In the genomic region with DNA sequence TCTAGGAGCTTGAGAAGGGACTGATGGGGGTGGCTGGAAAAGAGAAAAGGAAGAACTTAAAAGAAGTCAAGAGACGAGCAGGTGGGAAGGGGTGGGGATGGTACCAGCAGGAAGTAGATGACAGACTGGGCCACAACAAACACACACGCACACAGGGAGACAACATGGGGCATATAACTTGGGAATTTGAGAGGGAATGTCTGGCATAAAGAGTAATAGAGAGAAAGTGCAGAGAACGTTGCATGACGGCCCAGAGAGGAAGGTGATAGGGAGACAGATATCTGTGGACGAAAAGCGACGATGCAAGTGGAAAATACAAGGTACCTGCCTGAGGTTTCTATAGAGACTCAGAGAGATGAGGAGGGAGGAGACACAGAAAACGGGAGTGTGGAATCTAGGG, we compare ENCODE assay signal across 8 mouse cellular contexts. TPM values are rescaled to one million over a fixed set of nuclear protein-coding genes. Genes with fewer than 3 reads are reported as not detected.
DNase-seq lines count a peak whose midpoint lies in the region; ATAC-seq and TF ChIP-seq lines count a peak whose summit lies in the region.

No protein-coding gene starts in this region.

- intact Hi-C loops in heart, postnatal 10 days (cut with DNase I): loop anchor here (2.0 to 10.0 kb wide), 2 partner anchors 63 to 309 kb away; partner anchors contain the start of genes Itpkc and Sertad3

- peak overlapping the region; percentile 98 for H3K27ac ChIP-seq in heart, embryonic 10.5 days
- H3K27ac ChIP-seq in CH12.LX (ENCODE audit: insufficient read depth, low read depth): peak overlapping the region; percentile 98
- peak overlapping the region; percentile 98 for H3K27ac ChIP-seq in forebrain, embryonic 16.5 days (ENCODE audit: low read length)
- H3K27ac ChIP-seq in liver, embryonic 15.5 days (replicated peaks): peak overlapping the region; percentile 94

- H3K9ac ChIP-seq in CH12.LX (ENCODE audit: insufficient read depth, low read depth): peak overlapping the region; percentile 90
- H3K9ac ChIP-seq in forebrain, embryonic 16.5 days (replicated peaks; ENCODE audit: low read depth, low read length): peak overlapping the region; percentile 91
- peak overlapping the region; percentile 91 for H3K9ac ChIP-seq in liver, embryonic 15.5 days

- H3K79me2 ChIP-seq in CH12.LX (replicated peaks; ENCODE audit: control insufficient read depth, extremely low read depth, insufficient read depth, poor library complexity, severe bottlenecking): peaks cover 47% of the 10 kb centered on the region

- 4% methylated on average over 8 of the region's 8 CpGs for WGBS in heart, embryonic 10.5 days
- WGBS in forebrain, embryonic 16.5 days: under 1% methylated on average over 8 of the region's 8 CpGs
- 3% methylated on average over 8 of the region's 8 CpGs for WGBS in liver, embryonic 15.5 days (ENCODE audit: insufficient replicate concordance)

- in situ Hi-C loops in CH12.LX (cut with MboI; ENCODE audit: low pct_ligation_motif_present, low pct_unique_long_range_greater_than_20kb, low sequenced_read_pairs): no loop called here

- no peaks in the 10 kb centered on the region for H3K9me3 ChIP-seq in heart, embryonic 10.5 days
- H3K9me3 ChIP-seq in CH12.LX (replicated peaks; ENCODE audit: low read length): no peaks in the 10 kb centered on the region
- no peaks in the 10 kb centered on the region for H3K9me3 ChIP-seq in forebrain, embryonic 16.5 days (ENCODE audit: control insufficient read depth, low read length)
- H3K9me3 ChIP-seq in liver, embryonic 15.5 days (replicated peaks): no peaks in the 10 kb centered on the region

- H3K4me3 ChIP-seq in heart, embryonic 10.5 days: peak overlapping the region; percentile 80
- H3K4me3 ChIP-seq in CH12.LX (replicated peaks in 1 of 3; ENCODE audit: low read depth in 2 of 3, low read length in 2 of 3, poor library complexity in 1 of 3): peak overlapping the region; percentile 86 to 98 (median 92)
- peak overlapping the region; percentile 63 for H3K4me3 ChIP-seq in forebrain, embryonic 16.5 days (replicated peaks; ENCODE audit: low read length)
- H3K4me3 ChIP-seq in liver, embryonic 15.5 days (replicated peaks): peak overlapping the region; percentile 84

- dilution Hi-C loops in CH12.LX (cut with MboI; ENCODE audit: extremely low pct_ligation_motif_present, extremely low pct_unique_long_range_greater_than_20kb, low sequenced_read_pairs): no loop called here

- no peak for TF ChIP-seq RAD21 in CH12.LX (IDR thresholded peaks at IDR 0.05; ENCODE audit: low read depth, low read length)

- peaks cover 46% of the 10 kb centered on the region for H3K36me3 ChIP-seq in heart, embryonic 10.5 days
- H3K36me3 ChIP-seq in CH12.LX (replicated peaks in 1 of 2; ENCODE audit: control insufficient read depth in 1 of 2, insufficient read depth in 1 of 2, low read length in 1 of 2): peaks cover 16 to 58% of the 10 kb centered on the region in 2 experiments
- H3K36me3 ChIP-seq in forebrain, embryonic 16.5 days (ENCODE audit: control insufficient read depth, insufficient read depth): peaks cover 5% of the 10 kb centered on the region
- H3K36me3 ChIP-seq in liver, embryonic 15.5 days (replicated peaks): peaks cover 26% of the 10 kb centered on the region

- TF ChIP-seq EP300 in CH12.LX (IDR thresholded peaks at IDR 0.05; ENCODE audit: low read length): no peak

- TF ChIP-seq CTCF in CH12.LX (conservative IDR thresholded peaks at IDR 0.05 in 1 of 2, IDR thresholded peaks at IDR 0.05 in 1 of 2; ENCODE audit: low read depth in 2 of 2, low read length in 2 of 2): no peak

- ATAC-seq in forebrain, embryonic 16.5 days: peak; percentile 1
- no peak for ATAC-seq in liver, embryonic 15.5 days (ENCODE audit: insufficient read depth)

- H3K4me1 ChIP-seq in heart, embryonic 10.5 days: peaks cover 53% of the 10 kb centered on the region
- H3K4me1 ChIP-seq in CH12.LX (ENCODE audit: control insufficient read depth in 1 of 2, insufficient read depth in 2 of 2): peaks cover 39 to 61% of the 10 kb centered on the region in 2 experiments
- peaks cover 57% of the 10 kb centered on the region for H3K4me1 ChIP-seq in forebrain, embryonic 16.5 days (replicated peaks; ENCODE audit: control insufficient read depth, insufficient read depth, low read length)
- peaks cover 68% of the 10 kb centered on the region for H3K4me1 ChIP-seq in liver, embryonic 15.5 days (replicated peaks)

- DNase-seq in heart, embryonic 10.5 days (ENCODE audit: low spot score): no peak
- no peak for DNase-seq in heart, postnatal 10 days
- no peak for DNase-seq in CH12.LX (ENCODE audit: extremely low read depth)
- no peak for DNase-seq in frontal cortex, postnatal 25 days (ENCODE audit: low spot score in 2 of 2)
- no peak for DNase-seq in cerebellum, postnatal 4 days (ENCODE audit: low spot score in 2 of 2)
- DNase-seq in adrenal gland, postnatal 4 days (ENCODE audit: low spot score in 2 of 2): no peak

- H3K4me2 ChIP-seq in CH12.LX (ENCODE audit: insufficient read depth, low read depth, poor library complexity, severe bottlenecking): peak overlapping the region; percentile 77
- H3K4me2 ChIP-seq in forebrain, embryonic 16.5 days (ENCODE audit: low read length): peak overlapping the region; percentile 84
- peak overlapping the region; percentile 95 for H3K4me2 ChIP-seq in liver, embryonic 15.5 days

- H3K27me3 ChIP-seq in heart, embryonic 10.5 days (ENCODE audit: insufficient read depth, poor library complexity, severe bottlenecking): no peaks in the 10 kb centered on the region
- H3K27me3 ChIP-seq in CH12.LX (replicated peaks): no peaks in the 10 kb centered on the region
- H3K27me3 ChIP-seq in forebrain, embryonic 16.5 days (replicated peaks; ENCODE audit: control insufficient read depth, insufficient read depth, low read length): no peaks in the 10 kb centered on the region
- H3K27me3 ChIP-seq in liver, embryonic 15.5 days: no peaks in the 10 kb centered on the region

- TF ChIP-seq POLR2A in CH12.LX (IDR thresholded peaks at IDR 0.05; ENCODE audit: low read depth, low read length): no peak

TF ChIP-seq in CH12.LX, 34 proteins besides CTCF, POLR2A, EP300 and RAD21 (continues in another document):
- TF ChIP-seq CHD1 (IDR thresholded peaks at IDR 0.05; ENCODE audit: low read depth, low read length) (no peak), BHLHE40 (IDR thresholded peaks at IDR 0.05; ENCODE audit: low read depth, low read length) (no peak), ZMIZ1 (IDR thresholded peaks at IDR 0.05; ENCODE audit: low read depth, low read length) (no peak), MXI1 (IDR thresholded peaks at IDR 0.05; ENCODE audit: low read depth, low read length) (no peak), SIN3A (IDR thresholded peaks at IDR 0.05; ENCODE audit: low read length) (no peak), ZKSCAN1 (IDR thresholded peaks at IDR 0.05; ENCODE audit: borderline replicate concordance, low read depth, low read length) (no peak)

RNA-seq across cellular contexts. Expression of gene Egln2, which starts 0.9 kb away (rescaled TPM):
- 66.5 and 73.0 TPM in 2 replicates for polyA plus RNA-seq in heart, embryonic 10.5 days (2016; fragmentation: Nextera tagmentation; extraction: Ambion mirVana)
- 10 to 100 TPM; 57.9 to 59.4 TPM for total RNA-seq in heart, postnatal 10 days (2021)
- total RNA-seq in CH12.LX (2012; rRNA removed): 83.3 and 103 TPM in 2 replicates
- 37.4 and 37.9 TPM in 2 replicates for total RNA-seq in CH12.LX (2014; rRNA removed)
- 115 and 132 TPM in 2 replicates for polyA plus RNA-seq in CH12.LX (2012; ENCODE audit: insufficient read length, low read depth)
- 93.4 and 100 TPM in 2 replicates for polyA plus RNA-seq in forebrain, embryonic 16.5 days (2015; fragmentation: Nextera tagmentation; extraction: Ambion mirVana)
- polyA plus RNA-seq in liver, embryonic 15.5 days (2015; fragmentation: Nextera tagmentation; extraction: Ambion mirVana): 29.2 and 37.3 TPM in 2 replicates
- 100 to 1,000 TPM; 106 to 111 TPM for total RNA-seq in adrenal gland, postnatal 4 days (2021)

RNA-seq across cellular contexts. Expression of gene Cyp2t4, which starts 12.2 kb away (rescaled TPM):
- polyA plus RNA-seq in heart, embryonic 10.5 days (2016; fragmentation: Nextera tagmentation; extraction: Ambion mirVana): 0.11 TPM in 1 of 2 replicates, not detected in the other
- not detected for total RNA-seq in heart, postnatal 10 days (2021)
- total RNA-seq in CH12.LX (2012; rRNA removed) (not detected in 2 replicates), CH12.LX (2014; rRNA removed) (not detected in 2 replicates)
- polyA plus RNA-seq in CH12.LX (2012; ENCODE audit: insufficient read length, low read depth): 0.34 and 0.43 TPM in 2 replicates
- polyA plus RNA-seq in forebrain, embryonic 16.5 days (2015; fragmentation: Nextera tagmentation; extraction: Ambion mirVana): 0.33 TPM in 1 of 2 replicates, not detected in the other
- polyA plus RNA-seq in liver, embryonic 15.5 days (2015; fragmentation: Nextera tagmentation; extraction: Ambion mirVana): not detected in 2 replicates
- total RNA-seq in adrenal gland, postnatal 4 days (2021): not detected

RNA-seq across cellular contexts. Expression of gene Rab4b, which starts 13.0 kb away (rescaled TPM):
- polyA plus RNA-seq in heart, embryonic 10.5 days (2016; fragmentation: Nextera tagmentation; extraction: Ambion mirVana): 59.4 and 63.2 TPM in 2 replicates
- 10 to 100 TPM; 21.9 to 22.8 TPM for total RNA-seq in heart, postnatal 10 days (2021)
- 31.2 and 39.4 TPM in 2 replicates for total RNA-seq in CH12.LX (2012; rRNA removed)
- total RNA-seq in CH12.LX (2014; rRNA removed): 22.6 and 26.2 TPM in 2 replicates
- polyA plus RNA-seq in CH12.LX (2012; ENCODE audit: insufficient read length, low read depth): 69.6 and 85.5 TPM in 2 replicates
- polyA plus RNA-seq in forebrain, embryonic 16.5 days (2015; fragmentation: Nextera tagmentation; extraction: Ambion mirVana): 80.8 and 88.3 TPM in 2 replicates
- polyA plus RNA-seq in liver, embryonic 15.5 days (2015; fragmentation: Nextera tagmentation; extraction: Ambion mirVana): 21.2 and 23.0 TPM in 2 replicates
- total RNA-seq in adrenal gland, postnatal 4 days (2021): 10 to 100 TPM; 53.3 to 60.8 TPM

RNA-seq across cellular contexts. Expression of gene Gm21983, which starts 15.2 kb away (rescaled TPM):
- not detected in 2 replicates for polyA plus RNA-seq in heart, embryonic 10.5 days (2016; fragmentation: Nextera tagmentation; extraction: Ambion mirVana)
- total RNA-seq in heart, postnatal 10 days (2021): under 1 TPM in 1 of 2 experiments, not detected in 1; 0.31 TPM
- total RNA-seq in CH12.LX (2012; rRNA removed) (0.13 TPM in 1 of 2 replicates, not detected in the other), CH12.LX (2014; rRNA removed) (not detected in 2 replicates)
- 0.81 TPM in 1 of 2 replicates, not detected in the other for polyA plus RNA-seq in CH12.LX (2012; ENCODE audit: insufficient read length, low read depth)
- polyA plus RNA-seq in forebrain, embryonic 16.5 days (2015; fragmentation: Nextera tagmentation; extraction: Ambion mirVana): 0.78 TPM in 1 of 2 replicates, not detected in the other
- not detected in 2 replicates for polyA plus RNA-seq in liver, embryonic 15.5 days (2015; fragmentation: Nextera tagmentation; extraction: Ambion mirVana)
- total RNA-seq in adrenal gland, postnatal 4 days (2021): not detected

RNA-seq across cellular contexts. Expression of gene Mia, which starts 15.3 kb away (rescaled TPM):
- polyA plus RNA-seq in heart, embryonic 10.5 days (2016; fragmentation: Nextera tagmentation; extraction: Ambion mirVana): 1.0 and 1.5 TPM in 2 replicates
- total RNA-seq in heart, postnatal 10 days (2021): not detected
- total RNA-seq in CH12.LX (2012; rRNA removed) (1.1 and 1.8 TPM in 2 replicates), CH12.LX (2014; rRNA removed) (0.44 and 0.47 TPM in 2 replicates)
- 2.0 and 2.1 TPM in 2 replicates for polyA plus RNA-seq in CH12.LX (2012; ENCODE audit: insufficient read length, low read depth)
- 8.3 and 10.4 TPM in 2 replicates for polyA plus RNA-seq in forebrain, embryonic 16.5 days (2015; fragmentation: Nextera tagmentation; extraction: Ambion mirVana)
- 0.61 and 1.5 TPM in 2 replicates for polyA plus RNA-seq in liver, embryonic 15.5 days (2015; fragmentation: Nextera tagmentation; extraction: Ambion mirVana)
- total RNA-seq in adrenal gland, postnatal 4 days (2021): 1 to 10 TPM in 1 of 2 experiments, under 1 TPM in 1; 0.62 to 2.3 TPM
